Mouse (Mus musculus): ENCODE results near the gene Tbr1. TPM values are rescaled to one million over a fixed set of nuclear protein-coding genes. Genes with fewer than 3 reads are reported as not detected.

Gene Tbr1
- polyA plus RNA-seq, 2 experiments, result 0.36 to 0.70 TPM

GRCm38 (mm10) chr2:61765526-61765925 is 37.2 kb upstream of the Tbr1 start:
- 51% methylated on average over 4 of the region's 4 CpGs for WGBS
- H3K4me3 ChIP-seq (replicated peaks; ENCODE audit: low read length), result no peak overlapping the region
- no peak for DNase-seq (ENCODE audit: low spot score)

DNA sequence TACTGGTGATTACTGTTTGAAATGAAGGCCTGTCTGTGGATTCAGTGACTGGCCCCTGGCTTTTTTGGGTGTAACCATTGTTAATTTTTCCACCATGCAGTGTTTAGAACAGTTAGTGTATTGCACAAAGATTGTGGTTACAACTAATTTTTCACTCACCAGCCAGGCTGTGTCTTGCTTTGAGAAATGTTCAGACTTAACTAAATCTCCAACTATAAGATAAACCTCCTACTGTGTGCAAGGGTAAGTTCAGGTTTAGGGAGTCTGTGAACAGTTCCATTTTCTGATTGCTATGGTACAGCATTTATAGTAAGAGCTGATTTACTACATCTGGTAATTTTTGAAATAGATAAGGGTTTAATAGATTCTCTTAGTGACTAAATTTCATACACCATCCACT is 21.9 kb upstream of the Tbr1 start:
- Histone ChIP-seq H3K4me3 (replicated peaks; ENCODE audit: low read length) (no peak overlapping the region), H3K9me3 (ENCODE audit: control insufficient read depth, low read length) (no peaks in the 10 kb centered on the region), H3K36me3 (ENCODE audit: control insufficient read depth, insufficient read depth, low read length) (peaks cover 16% of the 10 kb centered on the region), H3K4me1 (ENCODE audit: control insufficient read depth, insufficient read depth, low read length) (no peaks in the 10 kb centered on the region), H3K9ac (ENCODE audit: low read depth, low read length, severe bottlenecking) (no peak overlapping the region), H3K27me3 (ENCODE audit: control insufficient read depth, insufficient read depth, low read length) (no peaks in the 10 kb centered on the region), H3K4me2 (replicated peaks; ENCODE audit: low read depth, low read length, severe bottlenecking) (no peak overlapping the region), H3K27ac (replicated peaks; ENCODE audit: low read depth, low read length) (no peak overlapping the region)
- DNase-seq (ENCODE audit: low spot score), result no peak
- TF ChIP-seq POLR2A (IDR thresholded peaks at IDR 0.05; ENCODE audit: borderline replicate concordance, extremely low read depth, insufficient read depth, insufficient read length), result no peak
- ATAC-seq (ENCODE audit: low FRiP score, low read depth), result no peak

More at GRCm38 (mm10) chr2:61765526-61765925, 37.2 kb upstream of the Tbr1 start:
- Histone ChIP-seq H3K9me3 (ENCODE audit: control insufficient read depth, low read length) (no peaks in the 10 kb centered on the region), H3K36me3 (ENCODE audit: control insufficient read depth, insufficient read depth, low read length) (no peaks in the 10 kb centered on the region), H3K9ac (ENCODE audit: low read depth, low read length, severe bottlenecking) (no peak overlapping the region), H3K4me1 (ENCODE audit: control insufficient read depth, insufficient read depth, low read length) (no peaks in the 10 kb centered on the region), H3K27ac (replicated peaks; ENCODE audit: low read depth, low read length) (no peak overlapping the region), H3K27me3 (ENCODE audit: control insufficient read depth, insufficient read depth, low read length) (no peaks in the 10 kb centered on the region), H3K4me2 (replicated peaks; ENCODE audit: low read depth, low read length, severe bottlenecking) (no peak overlapping the region)
- no peak for ATAC-seq (ENCODE audit: low FRiP score, low read depth)
- no peak for TF ChIP-seq POLR2A (IDR thresholded peaks at IDR 0.05; ENCODE audit: borderline replicate concordance, extremely low read depth, insufficient read depth, insufficient read length)

DNA sequence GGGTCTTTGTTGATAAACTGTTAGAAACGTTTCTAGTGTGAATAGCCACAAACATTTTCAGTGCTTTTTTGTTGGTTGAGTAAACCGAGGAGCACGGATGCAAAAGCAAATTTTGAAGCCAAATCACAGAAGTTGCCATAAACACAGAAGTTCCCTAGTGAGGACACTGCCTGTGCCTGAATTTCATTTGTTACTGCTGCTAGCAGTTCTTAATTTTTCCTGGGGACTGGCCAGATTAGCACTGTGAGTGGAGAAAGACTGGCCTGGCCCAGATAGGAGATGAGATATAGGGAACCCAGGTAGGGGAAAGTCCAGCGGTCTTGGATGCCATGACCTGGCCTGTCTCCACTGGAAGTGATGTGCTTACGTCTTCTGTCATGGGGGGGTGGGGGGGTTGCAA is 7.8 kb upstream of the Tbr1 start:
- 71% methylated on average over 5 of the region's 5 CpGs for WGBS
- Histone ChIP-seq H3K4me1 (ENCODE audit: control insufficient read depth, insufficient read depth, low read length) (no peaks in the 10 kb centered on the region), H3K9ac (ENCODE audit: low read depth, low read length, severe bottlenecking) (no peak overlapping the region), H3K4me2 (replicated peaks; ENCODE audit: low read depth, low read length, severe bottlenecking) (no peak overlapping the region), H3K27me3 (ENCODE audit: control insufficient read depth, insufficient read depth, low read length) (no peaks in the 10 kb centered on the region), H3K36me3 (ENCODE audit: control insufficient read depth, insufficient read depth, low read length) (no peaks in the 10 kb centered on the region), H3K9me3 (ENCODE audit: control insufficient read depth, low read length) (no peaks in the 10 kb centered on the region), H3K4me3 (replicated peaks; ENCODE audit: low read length) (no peak overlapping the region), H3K27ac (replicated peaks; ENCODE audit: low read depth, low read length) (no peak overlapping the region)
- DNase-seq (ENCODE audit: low spot score), result no peak
- no peak for ATAC-seq (ENCODE audit: low FRiP score, low read depth)
- TF ChIP-seq POLR2A (IDR thresholded peaks at IDR 0.05; ENCODE audit: borderline replicate concordance, extremely low read depth, insufficient read depth, insufficient read length), result no peak

DNA sequence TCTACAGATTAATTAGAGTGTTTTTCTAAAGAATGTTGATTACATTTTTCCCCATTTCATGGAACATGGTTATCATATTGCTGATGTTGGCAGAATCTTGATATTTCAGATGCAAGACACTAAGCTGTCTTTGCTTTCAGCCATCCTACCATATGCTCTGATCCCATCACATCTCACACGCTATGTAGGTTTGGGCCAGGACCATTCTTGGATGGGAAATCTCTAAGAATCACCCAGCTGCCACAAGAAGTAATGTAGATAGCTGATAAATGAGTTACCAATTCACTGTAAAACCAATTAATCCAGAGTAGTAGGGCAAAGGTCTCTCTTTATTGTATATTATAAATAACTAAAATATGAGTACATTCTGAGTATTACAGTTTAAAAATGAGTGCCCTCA is 4.7 kb upstream of the Tbr1 start:
- Histone ChIP-seq H3K36me3 (ENCODE audit: control insufficient read depth, insufficient read depth, low read length) (no peaks in the 10 kb centered on the region), H3K9me3 (ENCODE audit: control insufficient read depth, low read length) (no peaks in the 10 kb centered on the region), H3K4me3 (replicated peaks; ENCODE audit: low read length) (no peak overlapping the region), H3K4me2 (replicated peaks; ENCODE audit: low read depth, low read length, severe bottlenecking) (no peak overlapping the region), H3K27ac (replicated peaks; ENCODE audit: low read depth, low read length) (no peak overlapping the region), H3K9ac (ENCODE audit: low read depth, low read length, severe bottlenecking) (no peak overlapping the region), H3K27me3 (ENCODE audit: control insufficient read depth, insufficient read depth, low read length) (0 out of 2 replicates have a peak, but pooled peaks cover 6% of the 10 kb centered on the region), H3K4me1 (ENCODE audit: control insufficient read depth, insufficient read depth, low read length) (no peaks in the 10 kb centered on the region)
- no peak for ATAC-seq (ENCODE audit: low FRiP score, low read depth)
- 93% methylated on average over 1 of the region's 1 CpGs for WGBS
- DNase-seq (ENCODE audit: low spot score), result no peak
- no peak for TF ChIP-seq POLR2A (IDR thresholded peaks at IDR 0.05; ENCODE audit: borderline replicate concordance, extremely low read depth, insufficient read depth, insufficient read length)

- Histone ChIP-seq H3K4me3 (replicated peaks; ENCODE audit: low read length) (no peak overlapping the region), H3K27ac (replicated peaks; ENCODE audit: low read depth, low read length) (no peak overlapping the region), H3K9me3 (ENCODE audit: control insufficient read depth, low read length) (no peaks in the 10 kb centered on the region), H3K27me3 (ENCODE audit: control insufficient read depth, insufficient read depth, low read length) (peaks cover 58% of the 10 kb centered on the region), H3K36me3 (ENCODE audit: control insufficient read depth, insufficient read depth, low read length) (no peaks in the 10 kb centered on the region), H3K4me2 (replicated peaks; ENCODE audit: low read depth, low read length, severe bottlenecking) (no peak overlapping the region), H3K4me1 (ENCODE audit: control insufficient read depth, insufficient read depth, low read length) (peaks cover 10% of the 10 kb centered on the region), H3K9ac (ENCODE audit: low read depth, low read length, severe bottlenecking) (no peak overlapping the region)
- ATAC-seq (ENCODE audit: low FRiP score, low read depth) (no peak), DNase-seq (ENCODE audit: low spot score) (no peak)
- no peak for TF ChIP-seq POLR2A (IDR thresholded peaks at IDR 0.05; ENCODE audit: borderline replicate concordance, extremely low read depth, insufficient read depth, insufficient read length)
- WGBS, result 2% methylated on average over 29 of the region's 29 CpGs
Measured at GRCm38 (mm10) chr2:61803443-61804367, 975 bp downstream of the Tbr1 start.

Measured in limb, embryonic 14.5 days (tissue).